Mouse (Mus musculus): ENCODE data around the gene Pacsin3. TPM values are rescaled to one million over a fixed set of nuclear protein-coding genes. Genes with fewer than 3 reads are reported as not detected.

Pacsin3 gene
- polyA plus RNA-seq, 1 experiment, result 153 TPM

GRCm38 (mm10) chr2:91309546-91309945, 53.8 kb downstream of the Pacsin3 start:
- no peak for DNase-seq
- 79% methylated on average over 3 of the region's 3 CpGs for WGBS
- Histone ChIP-seq H3K27ac (ENCODE audit: insufficient read depth, low read length) (no peak overlapping the region), H3K27me3 (ENCODE audit: control insufficient read depth, insufficient read depth, low read length) (no peaks in the 10 kb centered on the region), H3K4me3 (replicated peaks; ENCODE audit: insufficient read depth, low read depth, low read length) (no peak overlapping the region), H3K4me1 (ENCODE audit: control insufficient read depth, insufficient read depth, low read length) (no peaks in the 10 kb centered on the region)
- no peak for TF ChIP-seq POLR2A (IDR thresholded peaks at IDR 0.05; ENCODE audit: borderline replicate concordance, insufficient read depth, low read length)
- TF ChIP-seq CTCF (IDR thresholded peaks at IDR 0.05; ENCODE audit: borderline replicate concordance, insufficient read depth, low read depth, low read length), result no peak

GRCm38 (mm10) chr2:91312578-91313311, 57.0 kb downstream of the Pacsin3 start:
- Histone ChIP-seq H3K4me3 (replicated peaks; ENCODE audit: insufficient read depth, low read depth, low read length) (no peak overlapping the region), H3K27ac (ENCODE audit: insufficient read depth, low read length) (no peak overlapping the region), H3K4me1 (ENCODE audit: control insufficient read depth, insufficient read depth, low read length) (no peaks in the 10 kb centered on the region), H3K27me3 (ENCODE audit: control insufficient read depth, insufficient read depth, low read length) (no peaks in the 10 kb centered on the region)
- TF ChIP-seq POLR2A (IDR thresholded peaks at IDR 0.05; ENCODE audit: borderline replicate concordance, insufficient read depth, low read length) (no peak), CTCF (IDR thresholded peaks at IDR 0.05; ENCODE audit: borderline replicate concordance, insufficient read depth, low read depth, low read length) (no peak)
- DNase-seq, result no peak
- WGBS, result 55% methylated on average over 10 of the region's 10 CpGs

- no peak for TF ChIP-seq CTCF (IDR thresholded peaks at IDR 0.05; ENCODE audit: borderline replicate concordance, insufficient read depth, low read depth, low read length)
- TF ChIP-seq POLR2A (IDR thresholded peaks at IDR 0.05; ENCODE audit: borderline replicate concordance, insufficient read depth, low read length), result no peak
- H3K4me1 ChIP-seq (ENCODE audit: control insufficient read depth, insufficient read depth, low read length), result no peaks in the 10 kb centered on the region
- 96% methylated on average over 7 of the region's 7 CpGs for WGBS
- no peak overlapping the region for H3K27ac ChIP-seq (ENCODE audit: insufficient read depth, low read length)
- H3K27me3 ChIP-seq (ENCODE audit: control insufficient read depth, insufficient read depth, low read length), result no peaks in the 10 kb centered on the region
- no peak overlapping the region for H3K4me3 ChIP-seq (replicated peaks; ENCODE audit: insufficient read depth, low read depth, low read length)
- DNase-seq, result no peak
Measured at GRCm38 (mm10) chr2:91314184-91314583, 58.4 kb downstream of the Pacsin3 start.

Other genes starting within 250 kb of the Pacsin3 start
- 1.0 and 1.5 TPM in 2 replicates for gene Rapsn, start 220.3 kb upstream of the Pacsin3 start, polyA plus RNA-seq (2012; rRNA removed)
- gene Psmc3, start 201.9 kb upstream of the Pacsin3 start, polyA plus RNA-seq (2012; rRNA removed), result 194 and 199 TPM in 2 replicates
- gene Slc39a13, start 185.5 kb upstream of the Pacsin3 start, polyA plus RNA-seq (2012; rRNA removed), result 93.3 and 97.7 TPM in 2 replicates
- gene Spi1, start 173.6 kb upstream of the Pacsin3 start, polyA plus RNA-seq (2012; rRNA removed), result 3.3 and 4.1 TPM in 2 replicates
- 39.6 and 51.4 TPM in 2 replicates for gene Mybpc3, start 137.8 kb upstream of the Pacsin3 start, polyA plus RNA-seq (2012; rRNA removed)
- 175 and 186 TPM in 2 replicates for gene Madd, start 72.1 kb upstream of the Pacsin3 start, polyA plus RNA-seq (2012; rRNA removed)
- 18.1 and 21.2 TPM in 2 replicates for gene Nr1h3, start 53.1 kb upstream of the Pacsin3 start, polyA plus RNA-seq (2012; rRNA removed)
- 35.9 and 37.3 TPM in 2 replicates for gene Acp2, start 53.1 kb upstream of the Pacsin3 start, polyA plus RNA-seq (2012; rRNA removed)
- gene Ddb2, start 19.0 kb upstream of the Pacsin3 start, polyA plus RNA-seq (2012; rRNA removed), result 34.5 and 41.5 TPM in 2 replicates
- 51.9 and 54.1 TPM in 2 replicates for gene Arfgap2, start 9.0 kb downstream of the Pacsin3 start, polyA plus RNA-seq (2012; rRNA removed)
- gene 1110051M20Rik, start 188.8 kb downstream of the Pacsin3 start, polyA plus RNA-seq (2012; rRNA removed), result 103 and 106 TPM in 2 replicates
- 5.5 and 5.9 TPM in 2 replicates for gene Lrp4, start 201.6 kb downstream of the Pacsin3 start, polyA plus RNA-seq (2012; rRNA removed)